ENCODE assay signal across 14 mouse cellular contexts in the genomic region with DNA sequence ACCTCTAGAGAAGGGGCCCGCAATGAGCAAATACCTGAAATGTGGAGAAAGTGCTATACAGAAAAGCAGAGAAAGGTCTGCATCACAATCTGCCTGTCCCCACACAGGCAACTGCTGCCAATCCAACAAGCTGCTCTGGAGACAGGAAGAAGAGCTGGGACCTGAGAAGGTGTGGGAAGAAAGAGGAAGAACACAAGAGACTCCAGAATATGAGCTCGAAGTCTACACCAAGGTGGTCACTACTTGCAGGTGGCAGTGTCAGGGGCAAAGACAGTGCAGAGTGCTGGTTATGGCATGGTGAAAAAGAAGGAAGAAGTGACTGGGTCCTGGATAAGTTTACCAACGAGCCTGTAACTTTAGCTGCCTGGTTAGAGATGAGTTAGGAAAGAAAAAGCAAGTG.
"Had no signal": no experiment of that assay in that cellular context is flagged by ENCODE, and none has a peak within 500 bp of the region (broad histone marks: within the 10 kb centered on the region; RNA-seq: fewer than 3 reads in every experiment).

No protein-coding gene starts in this region.

- H3K36me3 ChIP-seq: limb, embryonic 13.5 days; midbrain, embryonic 10.5 days; neural tube, embryonic 12.5 days had no signal

- H3K4me3 ChIP-seq: limb, embryonic 13.5 days; midbrain, embryonic 10.5 days; myocyte; neural tube, embryonic 12.5 days had no signal

- ATAC-seq: intestine, embryonic 16.5 days had no signal

- H3K4me1 ChIP-seq: midbrain, embryonic 10.5 days; neural tube, embryonic 12.5 days had no signal

- H3K27me3 ChIP-seq: limb, embryonic 13.5 days; neural tube, embryonic 12.5 days had no signal

- H3K27ac ChIP-seq: limb, embryonic 13.5 days; macrophage; midbrain, embryonic 10.5 days; neural tube, embryonic 12.5 days had no signal

- DNase-seq: kidney, adult 2 months; kidney, postnatal 25 days; layer of hippocampus, adult 9-11 months; left cerebral cortex, postnatal 4 days; lung, embryonic 14.5 days; lung, postnatal 10 days; midbrain, embryonic 14.5 days; right cerebral cortex, postnatal 4 days had no signal
